In genomic region chr16:37789015-37789381, GRCm38 (mm10) we compare ENCODE assay signal across 8 mouse cellular contexts. TPM values are rescaled to one million over a fixed set of nuclear protein-coding genes. Genes with fewer than 3 reads are reported as not detected.
DNase-seq lines count a peak whose midpoint lies in the region; ATAC-seq and TF ChIP-seq lines count a peak whose summit lies in the region.

No protein-coding gene starts in this region.

- H3K4me3 ChIP-seq in forebrain, embryonic 11.5 days (ENCODE audit: low read depth, low read length): no peak overlapping the region

- WGBS in forebrain, embryonic 11.5 days: 81% methylated on average over 6 of the region's 6 CpGs

- no peak for TF ChIP-seq POLR2A in brain, embryonic 14.5 days (IDR thresholded peaks at IDR 0.05; ENCODE audit: borderline replicate concordance, extremely low read depth, insufficient read depth, insufficient read length, poor library complexity, severe bottlenecking)

- no peak for ATAC-seq in forebrain, embryonic 11.5 days (replicated peaks; ENCODE audit: low FRiP score)

- H3K27me3 ChIP-seq in forebrain, embryonic 11.5 days (ENCODE audit: control insufficient read depth, insufficient read depth, low read length): no peaks in the 10 kb centered on the region

- peaks cover 16% of the 10 kb centered on the region for H3K4me1 ChIP-seq in forebrain, embryonic 11.5 days (replicated peaks; ENCODE audit: control insufficient read depth, insufficient read depth, low read length)

- no peaks in the 10 kb centered on the region for H3K9me3 ChIP-seq in forebrain, embryonic 11.5 days (ENCODE audit: control insufficient read depth, low read length)

- peak overlapping the region; percentile 48 for H3K9ac ChIP-seq in forebrain, embryonic 11.5 days (ENCODE audit: low read length)

- no peak overlapping the region; the same call in 1 of the 2 replicates for H3K4me2 ChIP-seq in forebrain, embryonic 11.5 days (ENCODE audit: low read depth, low read length, severe bottlenecking)

- H3K36me3 ChIP-seq in forebrain, embryonic 11.5 days (ENCODE audit: control insufficient read depth, insufficient read depth, low read length): no peaks in the 10 kb centered on the region; the same call in 1 of the 2 replicates

- no peak for TF ChIP-seq CTCF in brain, embryonic 14.5 days (IDR thresholded peaks at IDR 0.05; ENCODE audit: borderline replicate concordance, extremely low read depth, insufficient read depth, insufficient read length)

- H3K27ac ChIP-seq in forebrain, embryonic 11.5 days (ENCODE audit: low read depth, low read length): peak overlapping the region; percentile 85; the same call in 1 of the 2 replicates

- peak; percentile 62 for DNase-seq in brain, embryonic 14.5 days (ENCODE audit: low read depth)
- DNase-seq in forebrain, embryonic 11.5 days (ENCODE audit: low spot score): no peak
- DNase-seq in heart, postnatal 4 days: peak; percentile 69
- DNase-seq in lung, postnatal 36 days: peak; percentile 58
- DNase-seq in urinary bladder, postnatal 4 days (ENCODE audit: low spot score in 2 of 2): no peak
- no peak for DNase-seq in spleen, postnatal 36 days (ENCODE audit: low spot score in 2 of 2)
- DNase-seq in frontal cortex, adult 2 months (ENCODE audit: extremely low spot score in 1 of 2, low spot score in 1 of 2): no peak
- DNase-seq in ovary, adult 18-20 months (ENCODE audit: low spot score): no peak

RNA-seq across cellular contexts. Expression of gene Fstl1, which starts 12.3 kb away (rescaled TPM):
- 54.2 and 79.7 TPM in 2 replicates for polyA plus RNA-seq in brain, embryonic 14.5 days (2012; rRNA removed)
- 171 and 176 TPM in 2 replicates for polyA plus RNA-seq in forebrain, embryonic 11.5 days (2014; fragmentation: Nextera tagmentation; extraction: Ambion mirVana)
- 100 to 1,000 TPM; 457 to 460 TPM for total RNA-seq in heart, postnatal 4 days (2021)
- 18.1 and 23.0 TPM in 2 replicates for polyA plus RNA-seq in frontal cortex, adult 2 months (2012; rRNA removed)

Comparison
In these comparisons a context has a peak if more than half of its experiments do, and no peak if none do; other contexts are left out.
1. DNase-seq: peak in brain, embryonic 14.5 days (single experiment), heart, postnatal 4 days (single experiment) and lung, postnatal 36 days (single experiment); none in forebrain, embryonic 11.5 days (single experiment), urinary bladder, postnatal 4 days (0 of 2), spleen, postnatal 36 days (0 of 2), frontal cortex, adult 2 months (0 of 2) and ovary, adult 18-20 months (single experiment).